In genomic region chr6:48832426-48832825, GRCm38 (mm10) we compare ENCODE assay signal across 39 mouse cellular contexts. TPM values are rescaled to one million over a fixed set of nuclear protein-coding genes. Genes with fewer than 3 reads are reported as not detected.
DNase-seq lines count a peak whose midpoint lies in the region; ATAC-seq and TF ChIP-seq lines count a peak whose summit lies in the region.
"Had no signal": no experiment of that assay in that cellular context is flagged by ENCODE, and none has a peak within 500 bp of the region (broad histone marks: within the 10 kb centered on the region; RNA-seq: fewer than 3 reads in every experiment).

No protein-coding gene starts in this region.

- H3K4me2 ChIP-seq in intestine, embryonic 14.5 days (ENCODE audit: low read length): no peak overlapping the region
- no peak overlapping the region for H3K4me2 ChIP-seq in intestine, embryonic 15.5 days (replicated peaks)
- H3K4me2 ChIP-seq: forebrain, embryonic 12.5 days; heart, embryonic 13.5 days; hindbrain, embryonic 15.5 days; midbrain, embryonic 15.5 days; stomach, embryonic 15.5 days had no signal

- 97% methylated on average over 1 of the region's 1 CpGs for WGBS in intestine, embryonic 14.5 days
- 97% methylated on average over 1 of the region's 1 CpGs for WGBS in intestine, embryonic 15.5 days
- WGBS in embryonic facial prominence, embryonic 10.5 days: 84% methylated on average over 1 of the region's 1 CpGs

- no peak for TF ChIP-seq POLR2A in bone marrow macrophage, adult 2 months (IDR thresholded peaks at IDR 0.05; ENCODE audit: borderline replicate concordance, low read depth, low read length)

- no peak overlapping the region for H3K4me3 ChIP-seq in intestine, embryonic 14.5 days (ENCODE audit: low read depth, low read length)
- no peak overlapping the region for H3K4me3 ChIP-seq in intestine, embryonic 15.5 days (replicated peaks)
- H3K4me3 ChIP-seq in bone marrow macrophage, adult 2 months (ENCODE audit: insufficient read depth, low read length): no peak overlapping the region
- no peak overlapping the region for H3K4me3 ChIP-seq in embryonic facial prominence, embryonic 10.5 days
- H3K4me3 ChIP-seq: erythroblast, embryonic 14.5 days; forebrain, embryonic 12.5 days; heart, adult 2 months; heart, embryonic 13.5 days; hindbrain, embryonic 10.5 days; hindbrain, embryonic 15.5 days; midbrain, embryonic 10.5 days; midbrain, embryonic 15.5 days; stomach, embryonic 15.5 days had no signal

- peaks cover 49% of the 10 kb centered on the region for H3K36me3 ChIP-seq in intestine, embryonic 14.5 days (ENCODE audit: control insufficient read depth, insufficient read depth, low read length)
- H3K36me3 ChIP-seq in intestine, embryonic 15.5 days: peaks cover 33% of the 10 kb centered on the region
- H3K36me3 ChIP-seq in embryonic facial prominence, embryonic 10.5 days (replicated peaks): peaks cover 30% of the 10 kb centered on the region

- H3K4me1 ChIP-seq in intestine, embryonic 14.5 days (replicated peaks; ENCODE audit: control insufficient read depth, insufficient read depth, low read length): no peaks in the 10 kb centered on the region
- H3K4me1 ChIP-seq in intestine, embryonic 15.5 days (replicated peaks): no peaks in the 10 kb centered on the region; the same call in 1 of the 2 replicates
- H3K4me1 ChIP-seq in bone marrow macrophage, adult 2 months (ENCODE audit: control insufficient read depth, insufficient read depth, low read length): peaks cover 83% of the 10 kb centered on the region
- peaks cover 3% of the 10 kb centered on the region; the same call in 1 of the 2 replicates for H3K4me1 ChIP-seq in embryonic facial prominence, embryonic 10.5 days
- H3K4me1 ChIP-seq: forebrain, embryonic 12.5 days; hindbrain, embryonic 15.5 days; midbrain, embryonic 10.5 days; midbrain, embryonic 15.5 days had no signal

- peak; percentile 13 for DNase-seq in intestine, embryonic 14.5 days (ENCODE audit: low spot score)
- peak; percentile 43 for DNase-seq in A20 (ENCODE audit: low read depth, low spot score)
- no peak for DNase-seq in gastrocnemius, adult 18-20 months (ENCODE audit: low spot score)
- no peak for DNase-seq in embryonic facial prominence, embryonic 10.5 days (ENCODE audit: low spot score)
- DNase-seq in gastrocnemius, postnatal 10 days: no peak
- DNase-seq: adrenal gland, postnatal 10 days; cerebellum, adult 11 months; cerebellum, adult 9-10 months; cerebellum, postnatal 36 days; forebrain, postnatal 0 days; gastrocnemius, postnatal 14 days; heart, adult 2 months; heart, postnatal 10 days; kidney, adult 9 months; kidney, postnatal 10 days; layer of hippocampus, adult 9-11 months; liver; lung, adult 18-20 months; lung, postnatal 4 days; right cerebral cortex, adult 18-20 months; thymus, postnatal 25 days had no signal

- TF ChIP-seq CTCF in bone marrow macrophage, adult 2 months (IDR thresholded peaks at IDR 0.05; ENCODE audit: low read depth, low read length): no peak

- ATAC-seq in intestine, embryonic 14.5 days (replicated peaks; ENCODE audit: low FRiP score, low TSS enrichment, low read depth): no peak
- no peak for ATAC-seq in intestine, embryonic 15.5 days
- ATAC-seq in megakaryocyte, adult 5-6 weeks (ENCODE audit: poor library complexity, severe bottlenecking): peak; percentile 83
- ATAC-seq: forebrain, postnatal 0 days; inflammation-experienced regulatory T-cells, adult 6 months; lung, postnatal 0 days; midbrain, embryonic 15.5 days; Patski had no signal

- no peak overlapping the region for H3K9ac ChIP-seq in intestine, embryonic 14.5 days (ENCODE audit: low read length)
- no peak overlapping the region for H3K9ac ChIP-seq in intestine, embryonic 15.5 days
- H3K9ac ChIP-seq: forebrain, embryonic 12.5 days; forebrain, postnatal 0 days; heart, embryonic 13.5 days; hindbrain, embryonic 15.5 days; midbrain, embryonic 15.5 days; stomach, embryonic 15.5 days had no signal

- H3K27me3 ChIP-seq in intestine, embryonic 14.5 days (replicated peaks; ENCODE audit: control insufficient read depth, insufficient read depth, low read length): no peaks in the 10 kb centered on the region
- H3K27me3 ChIP-seq in intestine, embryonic 15.5 days (replicated peaks): no peaks in the 10 kb centered on the region
- H3K27me3 ChIP-seq in embryonic facial prominence, embryonic 10.5 days (replicated peaks; ENCODE audit: low read depth, poor library complexity, severe bottlenecking): no peaks in the 10 kb centered on the region
- H3K27me3 ChIP-seq: forebrain, embryonic 12.5 days; heart, embryonic 13.5 days; hindbrain, embryonic 15.5 days; midbrain, embryonic 15.5 days; Patski; stomach, embryonic 15.5 days had no signal

- no peak overlapping the region for H3K27ac ChIP-seq in intestine, embryonic 14.5 days (ENCODE audit: low read depth)
- H3K27ac ChIP-seq in intestine, embryonic 15.5 days: no peak overlapping the region
- peak overlapping the region; percentile 96 for H3K27ac ChIP-seq in bone marrow macrophage, adult 2 months (ENCODE audit: insufficient read depth, low read depth, low read length)
- H3K27ac ChIP-seq in embryonic facial prominence, embryonic 10.5 days (replicated peaks): no peak overlapping the region
- H3K27ac ChIP-seq: forebrain, embryonic 12.5 days; heart, adult 2 months; heart, embryonic 13.5 days; hindbrain, embryonic 10.5 days; hindbrain, embryonic 15.5 days; midbrain, embryonic 10.5 days; midbrain, embryonic 15.5 days; stomach, embryonic 15.5 days had no signal

- H3K9me3 ChIP-seq in intestine, embryonic 14.5 days (ENCODE audit: control insufficient read depth, low read length): peaks cover 5% of the 10 kb centered on the region; the same call in 1 of the 2 replicates
- H3K9me3 ChIP-seq in intestine, embryonic 15.5 days: no peaks in the 10 kb centered on the region
- no peaks in the 10 kb centered on the region for H3K9me3 ChIP-seq in embryonic facial prominence, embryonic 10.5 days
- H3K9me3 ChIP-seq: forebrain, embryonic 12.5 days; hindbrain, embryonic 10.5 days; hindbrain, embryonic 15.5 days; midbrain, embryonic 10.5 days; midbrain, embryonic 15.5 days; stomach, embryonic 15.5 days had no signal

RNA-seq across cellular contexts. Expression of gene Tmem176a, which starts 8.3 kb away (rescaled TPM):
- 171 and 182 TPM in 2 replicates for polyA plus RNA-seq in intestine, embryonic 14.5 days (2014; fragmentation: Nextera tagmentation; extraction: Ambion mirVana)
- polyA plus RNA-seq in intestine, embryonic 15.5 days (2015; fragmentation: Nextera tagmentation; extraction: Ambion mirVana): 140 and 159 TPM in 2 replicates
- 376 and 481 TPM in 2 replicates for polyA plus RNA-seq in bone marrow macrophage, adult 2 months (2012; ENCODE audit: insufficient read depth, insufficient read length, missing spikeins)
- total RNA-seq in megakaryocyte, adult 5-6 weeks (2015): 33.4 and 35.5 TPM in 2 replicates
- total RNA-seq in megakaryocyte, adult 5-6 weeks (2017): 16.5 and 20.0 TPM in 2 replicates
- 1 to 10 TPM; 3.3 to 3.9 TPM for total RNA-seq in gastrocnemius, adult 18-20 months (2021)
- 14.2 and 21.0 TPM in 2 replicates for polyA plus RNA-seq in embryonic facial prominence, embryonic 10.5 days (2016; fragmentation: Nextera tagmentation; extraction: Ambion mirVana)
- total RNA-seq in gastrocnemius, postnatal 10 days (2021): 10 to 100 TPM; 10.8 to 15.2 TPM

RNA-seq across cellular contexts. Expression of gene Tmem176b, which starts 8.9 kb away (rescaled TPM):
- 373 and 390 TPM in 2 replicates for polyA plus RNA-seq in intestine, embryonic 14.5 days (2014; fragmentation: Nextera tagmentation; extraction: Ambion mirVana)
- 341 and 366 TPM in 2 replicates for polyA plus RNA-seq in intestine, embryonic 15.5 days (2015; fragmentation: Nextera tagmentation; extraction: Ambion mirVana)
- 992 and 1,024 TPM in 2 replicates for polyA plus RNA-seq in bone marrow macrophage, adult 2 months (2012; ENCODE audit: insufficient read depth, insufficient read length, missing spikeins)
- 74.3 and 79.2 TPM in 2 replicates for total RNA-seq in megakaryocyte, adult 5-6 weeks (2015)
- total RNA-seq in megakaryocyte, adult 5-6 weeks (2017): 81.4 and 85.0 TPM in 2 replicates
- total RNA-seq in gastrocnemius, adult 18-20 months (2021): 1 to 10 TPM; 7.6 to 8.9 TPM
- polyA plus RNA-seq in embryonic facial prominence, embryonic 10.5 days (2016; fragmentation: Nextera tagmentation; extraction: Ambion mirVana): 38.1 and 54.6 TPM in 2 replicates
- 10 to 100 TPM; 32.9 to 45.7 TPM for total RNA-seq in gastrocnemius, postnatal 10 days (2021)

RNA-seq across cellular contexts. Expression of gene Aoc1, which starts 40.3 kb away (rescaled TPM):
- 2.5 and 2.8 TPM in 2 replicates for polyA plus RNA-seq in intestine, embryonic 14.5 days (2014; fragmentation: Nextera tagmentation; extraction: Ambion mirVana)
- 21.4 and 28.0 TPM in 2 replicates for polyA plus RNA-seq in intestine, embryonic 15.5 days (2015; fragmentation: Nextera tagmentation; extraction: Ambion mirVana)
- polyA plus RNA-seq in bone marrow macrophage, adult 2 months (2012; ENCODE audit: insufficient read depth, insufficient read length, missing spikeins): not detected in 2 replicates
- total RNA-seq in megakaryocyte, adult 5-6 weeks (2015): not detected in 2 replicates
- not detected in 2 replicates for total RNA-seq in megakaryocyte, adult 5-6 weeks (2017)
- not detected for total RNA-seq in gastrocnemius, adult 18-20 months (2021)
- polyA plus RNA-seq in embryonic facial prominence, embryonic 10.5 days (2016; fragmentation: Nextera tagmentation; extraction: Ambion mirVana): 0.07 TPM in 1 of 2 replicates, not detected in the other
- not detected for total RNA-seq in gastrocnemius, postnatal 10 days (2021)
- total RNA-seq: adrenal gland, postnatal 10 days; gastrocnemius, postnatal 14 days; heart, adult 2 months; heart, postnatal 10 days; left cerebral cortex, postnatal 10 days; neutrophil, adult 5-6 weeks had no signal
- polyA plus RNA-seq: erythroblast, embryonic 14.5 days; forebrain, embryonic 12.5 days; forebrain, postnatal 0 days; heart, embryonic 13.5 days; hindbrain, embryonic 10.5 days; hindbrain, embryonic 15.5 days; inflammation-experienced regulatory T-cells, adult 6 months; limb, embryonic 11.5 days; midbrain, embryonic 10.5 days; midbrain, embryonic 15.5 days; neural tube, embryonic 11.5 days had no signal

Comparison
In these comparisons a context has a peak if more than half of its experiments do, and no peak if none do; other contexts are left out.
1. DNase-seq: peak in intestine, embryonic 14.5 days (single experiment) and A20 (single experiment); none in gastrocnemius, adult 18-20 months (single experiment), embryonic facial prominence, embryonic 10.5 days (single experiment) and gastrocnemius, postnatal 10 days (single experiment).